Mouse (Mus musculus): Measurements from ENCODE around the gene Cox19. TPM values are rescaled to one million over a fixed set of nuclear protein-coding genes. Genes with fewer than 3 reads are reported as not detected.

Cox19 gene
- polyA plus RNA-seq, 1 experiment = 87.4 TPM

DNA sequence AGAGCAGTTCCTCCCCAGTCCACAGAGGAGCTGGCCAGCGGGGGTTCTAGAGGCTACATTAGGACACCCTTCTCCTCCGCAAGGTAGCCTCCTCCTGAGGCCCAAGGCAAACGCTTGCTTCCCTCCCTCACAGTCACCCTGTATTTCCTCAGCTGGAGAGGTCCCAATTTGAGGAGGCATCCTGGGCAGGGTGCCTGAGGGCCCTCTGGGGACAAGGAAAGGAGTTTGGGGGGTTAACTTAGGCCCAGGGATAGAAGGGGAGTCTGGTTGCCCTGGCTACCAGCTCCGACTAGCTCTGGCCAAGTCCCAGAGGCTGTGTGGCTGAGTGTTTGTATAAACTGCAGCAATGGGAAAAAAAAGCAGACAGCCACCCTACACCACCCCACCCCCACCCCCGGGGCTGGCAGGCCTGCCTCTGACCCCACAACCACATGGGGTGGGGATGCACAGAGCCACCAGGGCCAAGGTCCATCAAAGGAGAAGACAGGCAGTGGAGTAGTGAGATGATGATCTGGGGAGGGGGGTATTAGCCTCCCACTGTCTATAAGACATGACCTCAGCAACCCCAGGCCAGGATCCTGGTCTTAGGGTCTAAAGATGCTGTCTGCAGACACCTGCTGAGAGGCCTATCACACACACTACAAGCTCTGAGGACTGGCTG is 13.8 kb upstream of the Cox19 start:
- WGBS = 43% methylated on average over 5 of the region's 5 CpGs
- peak in 1 of 2 experiments; percentile 31 for DNase-seq
- Histone ChIP-seq H3K4me1 (ENCODE audit: control insufficient read depth, insufficient read depth, low read length) (peaks cover 20% of the 10 kb centered on the region), H3K27me3 (ENCODE audit: control insufficient read depth, insufficient read depth, low read length) (no peaks in the 10 kb centered on the region), H3K27ac (ENCODE audit: insufficient read depth, low read length) (no peak overlapping the region), H3K4me3 (replicated peaks; ENCODE audit: insufficient read depth, low read depth, low read length) (no peak overlapping the region)
- TF ChIP-seq CTCF (IDR thresholded peaks at IDR 0.05; ENCODE audit: borderline replicate concordance, insufficient read depth, low read depth, low read length) = no peak

- H3K4me1 ChIP-seq (ENCODE audit: control insufficient read depth, insufficient read depth, low read length) = peaks cover 20% of the 10 kb centered on the region
- H3K27ac ChIP-seq (ENCODE audit: insufficient read depth, low read length) = peak overlapping the region; percentile 8; the same call in 1 of the 2 replicates
- WGBS = 33% methylated on average over 12 of the region's 12 CpGs
- H3K27me3 ChIP-seq (ENCODE audit: control insufficient read depth, insufficient read depth, low read length) = no peaks in the 10 kb centered on the region
- DNase-seq = peak; percentile 82 to 93
- TF ChIP-seq POLR2A (IDR thresholded peaks at IDR 0.05; ENCODE audit: borderline replicate concordance, insufficient read depth, low read length) (no peak), CTCF (IDR thresholded peaks at IDR 0.05; ENCODE audit: borderline replicate concordance, insufficient read depth, low read depth, low read length) (peak; percentile 99)
- no peak overlapping the region for H3K4me3 ChIP-seq (replicated peaks; ENCODE audit: insufficient read depth, low read depth, low read length)
Measured at GRCm38 (mm10) chr5:139364260-139364910, 13.2 kb upstream of the Cox19 start.

GRCm38 (mm10) chr5:139363858-139364257 is 12.6 kb upstream of the Cox19 start:
- no peak overlapping the region for H3K27ac ChIP-seq (ENCODE audit: insufficient read depth, low read length)
- H3K4me1 ChIP-seq (ENCODE audit: control insufficient read depth, insufficient read depth, low read length) = peaks cover 19% of the 10 kb centered on the region
- peak in 1 of 2 experiments; percentile 49 for DNase-seq
- no peaks in the 10 kb centered on the region for H3K27me3 ChIP-seq (ENCODE audit: control insufficient read depth, insufficient read depth, low read length)
- peak overlapping the region; percentile 31 for H3K4me3 ChIP-seq (replicated peaks; ENCODE audit: insufficient read depth, low read depth, low read length)
- WGBS = 4% methylated on average over 7 of the region's 7 CpGs
- TF ChIP-seq CTCF (IDR thresholded peaks at IDR 0.05; ENCODE audit: borderline replicate concordance, insufficient read depth, low read depth, low read length) = no peak
- no peak for TF ChIP-seq POLR2A (IDR thresholded peaks at IDR 0.05; ENCODE audit: borderline replicate concordance, insufficient read depth, low read length)

- H3K27ac ChIP-seq (ENCODE audit: insufficient read depth, low read length) = no peak overlapping the region
- peaks cover 17% of the 10 kb centered on the region for H3K4me1 ChIP-seq (ENCODE audit: control insufficient read depth, insufficient read depth, low read length)
- no peak for TF ChIP-seq CTCF (IDR thresholded peaks at IDR 0.05; ENCODE audit: borderline replicate concordance, insufficient read depth, low read depth, low read length)
- no peak for TF ChIP-seq POLR2A (IDR thresholded peaks at IDR 0.05; ENCODE audit: borderline replicate concordance, insufficient read depth, low read length)
- H3K4me3 ChIP-seq (replicated peaks; ENCODE audit: insufficient read depth, low read depth, low read length) = no peak overlapping the region
- no peak for DNase-seq
- H3K27me3 ChIP-seq (ENCODE audit: control insufficient read depth, insufficient read depth, low read length) = no peaks in the 10 kb centered on the region
- WGBS = 83% methylated on average over 5 of the region's 5 CpGs
Measured at GRCm38 (mm10) chr5:139359244-139359643, 8.0 kb upstream of the Cox19 start.

- Histone ChIP-seq H3K4me1 (ENCODE audit: control insufficient read depth, insufficient read depth, low read length) (peaks cover 14% of the 10 kb centered on the region), H3K4me3 (replicated peaks; ENCODE audit: insufficient read depth, low read depth, low read length) (no peak overlapping the region), H3K27me3 (ENCODE audit: control insufficient read depth, insufficient read depth, low read length) (no peaks in the 10 kb centered on the region), H3K27ac (ENCODE audit: insufficient read depth, low read length) (no peak overlapping the region)
- peak; percentile 50 to 60 for DNase-seq
- TF ChIP-seq POLR2A (IDR thresholded peaks at IDR 0.05; ENCODE audit: borderline replicate concordance, insufficient read depth, low read length) = no peak
- peak; percentile 79; the same call in 1 of the 2 replicates for TF ChIP-seq CTCF (IDR thresholded peaks at IDR 0.05; ENCODE audit: borderline replicate concordance, insufficient read depth, low read depth, low read length)
- 24% methylated on average over 2 of the region's 2 CpGs for WGBS
Measured at GRCm38 (mm10) chr5:139358653-139359052, 7.4 kb upstream of the Cox19 start.

DNA sequence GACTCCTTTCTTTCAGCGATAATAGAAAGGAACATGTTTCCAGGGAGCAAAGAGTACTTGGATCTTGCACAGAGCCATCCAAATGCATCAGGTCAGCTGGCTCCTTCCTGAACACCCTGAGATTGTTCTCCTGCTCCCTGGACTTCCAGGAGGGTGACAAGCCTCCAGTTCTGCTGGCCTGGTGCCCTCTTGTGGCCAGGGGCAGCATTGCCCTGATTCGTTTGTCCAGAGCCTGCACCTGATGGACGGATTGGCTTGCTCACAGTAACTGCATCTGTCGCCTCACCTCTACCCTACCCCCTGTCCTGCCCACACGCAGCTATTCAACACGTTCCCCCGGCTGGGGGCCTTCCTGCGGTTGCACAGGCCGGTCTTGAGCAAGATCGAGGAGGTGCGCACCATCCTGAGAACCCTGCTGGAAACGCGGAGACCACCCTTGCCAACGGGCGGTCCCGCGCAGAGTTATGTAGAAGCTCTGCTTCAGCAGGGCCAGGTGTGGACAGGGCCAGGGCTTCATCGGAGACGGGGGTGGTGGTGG is 4.1 kb upstream of the Cox19 start:
- peak; percentile 84 to 90 for DNase-seq
- peaks cover 14% of the 10 kb centered on the region for H3K4me1 ChIP-seq (ENCODE audit: control insufficient read depth, insufficient read depth, low read length)
- no peak overlapping the region for H3K27ac ChIP-seq (ENCODE audit: insufficient read depth, low read length)
- WGBS = 33% methylated on average over 19 of the region's 19 CpGs
- peak; percentile 99 for TF ChIP-seq CTCF (IDR thresholded peaks at IDR 0.05; ENCODE audit: borderline replicate concordance, insufficient read depth, low read depth, low read length)
- TF ChIP-seq POLR2A (IDR thresholded peaks at IDR 0.05; ENCODE audit: borderline replicate concordance, insufficient read depth, low read length) = no peak
- no peak overlapping the region for H3K4me3 ChIP-seq (replicated peaks; ENCODE audit: insufficient read depth, low read depth, low read length)
- no peaks in the 10 kb centered on the region for H3K27me3 ChIP-seq (ENCODE audit: control insufficient read depth, insufficient read depth, low read length)

DNA sequence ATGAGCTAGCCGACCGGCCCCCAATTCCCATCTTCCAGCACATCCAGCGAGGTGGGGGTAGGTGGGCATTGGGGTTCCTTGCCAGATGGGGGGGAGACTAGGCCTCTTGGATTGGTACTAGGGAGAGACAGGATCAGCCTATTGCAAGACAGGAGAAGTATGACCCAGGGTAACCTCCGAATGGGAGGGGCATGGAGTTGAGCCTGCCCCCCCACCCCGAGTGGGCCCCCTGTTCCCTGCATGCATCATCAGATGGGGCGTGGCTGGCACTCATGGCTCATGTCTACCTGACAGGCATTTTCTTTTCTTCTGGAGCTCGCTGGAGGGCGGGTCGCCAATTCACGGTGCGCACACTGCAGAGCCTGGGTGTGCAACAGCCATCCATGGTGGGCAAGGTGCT is 2.7 kb upstream of the Cox19 start:
- H3K27me3 ChIP-seq (ENCODE audit: control insufficient read depth, insufficient read depth, low read length) = no peaks in the 10 kb centered on the region
- TF ChIP-seq POLR2A (IDR thresholded peaks at IDR 0.05; ENCODE audit: borderline replicate concordance, insufficient read depth, low read length) = no peak
- TF ChIP-seq CTCF (IDR thresholded peaks at IDR 0.05; ENCODE audit: borderline replicate concordance, insufficient read depth, low read depth, low read length) = no peak
- peaks cover 14% of the 10 kb centered on the region for H3K4me1 ChIP-seq (ENCODE audit: control insufficient read depth, insufficient read depth, low read length)
- no peak for DNase-seq
- WGBS = 89% methylated on average over 11 of the region's 11 CpGs
- no peak overlapping the region for H3K27ac ChIP-seq (ENCODE audit: insufficient read depth, low read length)
- no peak overlapping the region for H3K4me3 ChIP-seq (replicated peaks; ENCODE audit: insufficient read depth, low read depth, low read length)

DNA sequence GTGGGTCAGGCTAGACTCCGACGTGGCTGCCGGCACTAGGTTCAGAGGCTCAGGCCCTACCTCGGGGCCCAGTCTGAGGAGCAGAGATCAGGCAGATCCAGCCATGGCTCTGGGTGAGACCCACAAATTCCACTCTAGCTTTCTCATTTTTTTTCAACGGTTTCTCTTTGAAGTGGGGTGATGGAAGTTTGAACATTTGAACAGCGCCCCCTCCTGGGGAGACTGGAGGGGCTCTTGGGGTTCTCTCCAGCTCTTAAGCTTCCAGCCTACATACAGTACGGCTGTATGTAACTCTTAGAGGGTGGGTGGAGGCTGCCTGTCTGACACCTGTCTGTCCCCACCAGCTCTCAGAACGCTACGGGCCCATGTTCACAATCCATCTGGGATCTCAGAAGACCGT is 2.3 kb upstream of the Cox19 start:
- TF ChIP-seq POLR2A (IDR thresholded peaks at IDR 0.05; ENCODE audit: borderline replicate concordance, insufficient read depth, low read length) (no peak), CTCF (IDR thresholded peaks at IDR 0.05; ENCODE audit: borderline replicate concordance, insufficient read depth, low read depth, low read length) (no peak)
- 62% methylated on average over 10 of the region's 10 CpGs for WGBS
- no peak overlapping the region for H3K27ac ChIP-seq (ENCODE audit: insufficient read depth, low read length)
- peaks cover 11% of the 10 kb centered on the region for H3K4me1 ChIP-seq (ENCODE audit: control insufficient read depth, insufficient read depth, low read length)
- H3K27me3 ChIP-seq (ENCODE audit: control insufficient read depth, insufficient read depth, low read length) = no peaks in the 10 kb centered on the region
- no peak overlapping the region for H3K4me3 ChIP-seq (replicated peaks; ENCODE audit: insufficient read depth, low read depth, low read length)
- no peak for DNase-seq
